Mouse (Mus musculus): ENCODE measurements around the gene Uba52. TPM values are rescaled to one million over a fixed set of nuclear protein-coding genes. Genes with fewer than 3 reads are reported as not detected.

The Uba52 gene
- polyA plus RNA-seq, 1 experiment from 2014 or later = 1,091 TPM

GRCm38 (mm10) chr8:70493692-70494415 is 16.7 kb downstream of the Uba52 start:
- Histone ChIP-seq H3K4me1 (ENCODE audit: control insufficient read depth, insufficient read depth, low read length) (peaks cover 41% of the 10 kb centered on the region), H3K4me3 (ENCODE audit: low read depth, low read length) (peak overlapping the region; percentile 56), H3K9ac (ENCODE audit: low read depth, low read length) (peak overlapping the region; percentile 71), H3K36me3 (ENCODE audit: control insufficient read depth, insufficient read depth, low read length) (no peaks in the 10 kb centered on the region), H3K27ac (replicated peaks; ENCODE audit: low read depth, low read length) (peak overlapping the region; percentile 77), H3K27me3 (replicated peaks; ENCODE audit: control insufficient read depth, insufficient read depth, low read length) (peaks cover 78% of the 10 kb centered on the region), H3K4me2 (ENCODE audit: low read depth, low read length) (peak overlapping the region; percentile 81), H3K9me3 (ENCODE audit: control insufficient read depth, low read length) (no peaks in the 10 kb centered on the region)
- 0% methylated on average over 27 of the region's 47 CpGs for WGBS
- no peak for DNase-seq (ENCODE audit: low spot score)
- ATAC-seq (ENCODE audit: low read depth) = no peak

GRCm38 (mm10) chr8:70492664-70493640 is 17.6 kb downstream of the Uba52 start, which contains the start of gene Crlf1:
Crlf1 (plus strand) TSS chr8:70493158.
- no peaks in the 10 kb centered on the region for H3K9me3 ChIP-seq (ENCODE audit: control insufficient read depth, low read length)
- DNase-seq (ENCODE audit: low spot score) (no peak), ATAC-seq (ENCODE audit: low read depth) (peak; percentile 30)
- H3K4me1 ChIP-seq (ENCODE audit: control insufficient read depth, insufficient read depth, low read length) = peaks cover 50% of the 10 kb centered on the region
- no peaks in the 10 kb centered on the region for H3K36me3 ChIP-seq (ENCODE audit: control insufficient read depth, insufficient read depth, low read length)
- peak within 1 kb of the TSS; percentile 77 for H3K27ac ChIP-seq (replicated peaks; ENCODE audit: low read depth, low read length)
- peak within 1 kb of the TSS; percentile 81 for H3K4me2 ChIP-seq (ENCODE audit: low read depth, low read length)
- 0% methylated on average over 22 of the region's 93 CpGs for WGBS
- peak within 1 kb of the TSS; percentile 56 for H3K4me3 ChIP-seq (ENCODE audit: low read depth, low read length)
- H3K27me3 ChIP-seq (replicated peaks; ENCODE audit: control insufficient read depth, insufficient read depth, low read length) = peaks cover 81% of the 10 kb centered on the region
- H3K9ac ChIP-seq (ENCODE audit: low read depth, low read length) = peak within 1 kb of the TSS; percentile 71

GRCm38 (mm10) chr8:70490880-70491495 is 19.6 kb downstream of the Uba52 start:
- DNase-seq (ENCODE audit: low spot score) (no peak), ATAC-seq (ENCODE audit: low read depth) (no peak)
- Histone ChIP-seq H3K27ac (replicated peaks; ENCODE audit: low read depth, low read length) (peak overlapping the region; percentile 1; the same call in 1 of the 2 replicates), H3K4me2 (ENCODE audit: low read depth, low read length) (peak overlapping the region; percentile 81; the same call in 1 of the 2 replicates), H3K9ac (ENCODE audit: low read depth, low read length) (no peak overlapping the region), H3K9me3 (ENCODE audit: control insufficient read depth, low read length) (no peaks in the 10 kb centered on the region), H3K4me3 (ENCODE audit: low read depth, low read length) (0 out of 2 replicates have a peak overlapping the region, but pooled peaks have one; percentile 56), H3K27me3 (replicated peaks; ENCODE audit: control insufficient read depth, insufficient read depth, low read length) (peaks cover 96% of the 10 kb centered on the region), H3K36me3 (ENCODE audit: control insufficient read depth, insufficient read depth, low read length) (no peaks in the 10 kb centered on the region), H3K4me1 (ENCODE audit: control insufficient read depth, insufficient read depth, low read length) (peaks cover 57% of the 10 kb centered on the region)
- WGBS = 4% methylated on average over 20 of the region's 20 CpGs

- Histone ChIP-seq H3K27ac (replicated peaks; ENCODE audit: low read depth, low read length) (0 out of 2 replicates have a peak overlapping the region, but pooled peaks have one; percentile 1), H3K36me3 (ENCODE audit: control insufficient read depth, insufficient read depth, low read length) (no peaks in the 10 kb centered on the region), H3K4me2 (ENCODE audit: low read depth, low read length) (no peak overlapping the region; the same call in 1 of the 2 replicates), H3K9ac (ENCODE audit: low read depth, low read length) (no peak overlapping the region; the same call in 1 of the 2 replicates), H3K4me3 (ENCODE audit: low read depth, low read length) (peak overlapping the region; percentile 33; the same call in 1 of the 2 replicates), H3K4me1 (ENCODE audit: control insufficient read depth, insufficient read depth, low read length) (peaks cover 52% of the 10 kb centered on the region), H3K9me3 (ENCODE audit: control insufficient read depth, low read length) (no peaks in the 10 kb centered on the region), H3K27me3 (replicated peaks; ENCODE audit: control insufficient read depth, insufficient read depth, low read length) (peaks cover 95% of the 10 kb centered on the region)
- ATAC-seq (ENCODE audit: low read depth) (no peak), DNase-seq (ENCODE audit: low spot score) (no peak)
- 26% methylated on average over 9 of the region's 10 CpGs for WGBS
Observed at GRCm38 (mm10) chr8:70490061-70490879, 20.3 kb downstream of the Uba52 start.

GRCm38 (mm10) chr8:70489576-70489975 is 21.0 kb downstream of the Uba52 start:
- H3K27ac ChIP-seq (replicated peaks; ENCODE audit: low read depth, low read length) = no peak overlapping the region
- H3K4me2 ChIP-seq (ENCODE audit: low read depth, low read length) = peak overlapping the region; percentile 69
- DNase-seq (ENCODE audit: low spot score) (no peak), ATAC-seq (ENCODE audit: low read depth) (no peak)
- no peaks in the 10 kb centered on the region for H3K9me3 ChIP-seq (ENCODE audit: control insufficient read depth, low read length)
- H3K36me3 ChIP-seq (ENCODE audit: control insufficient read depth, insufficient read depth, low read length) = no peaks in the 10 kb centered on the region
- H3K9ac ChIP-seq (ENCODE audit: low read depth, low read length) = peak overlapping the region; percentile 52
- H3K4me1 ChIP-seq (ENCODE audit: control insufficient read depth, insufficient read depth, low read length) = peaks cover 50% of the 10 kb centered on the region
- 2% methylated on average over 9 of the region's 41 CpGs for WGBS
- peaks cover 88% of the 10 kb centered on the region for H3K27me3 ChIP-seq (replicated peaks; ENCODE audit: control insufficient read depth, insufficient read depth, low read length)
- H3K4me3 ChIP-seq (ENCODE audit: low read depth, low read length) = peak overlapping the region; percentile 33

GRCm38 (mm10) chr8:70488931-70489470 is 21.6 kb downstream of the Uba52 start:
- Histone ChIP-seq H3K36me3 (ENCODE audit: control insufficient read depth, insufficient read depth, low read length) (no peaks in the 10 kb centered on the region), H3K4me3 (ENCODE audit: low read depth, low read length) (peak overlapping the region; percentile 33), H3K27ac (replicated peaks; ENCODE audit: low read depth, low read length) (no peak overlapping the region; the same call in 1 of the 2 replicates), H3K9ac (ENCODE audit: low read depth, low read length) (peak overlapping the region; percentile 52), H3K4me1 (ENCODE audit: control insufficient read depth, insufficient read depth, low read length) (peaks cover 50% of the 10 kb centered on the region), H3K9me3 (ENCODE audit: control insufficient read depth, low read length) (no peaks in the 10 kb centered on the region), H3K4me2 (ENCODE audit: low read depth, low read length) (peak overlapping the region; percentile 69), H3K27me3 (replicated peaks; ENCODE audit: control insufficient read depth, insufficient read depth, low read length) (peaks cover 83% of the 10 kb centered on the region)
- ATAC-seq (ENCODE audit: low read depth) = no peak
- WGBS = 4% methylated on average over 13 of the region's 14 CpGs
- DNase-seq (ENCODE audit: low spot score) = no peak

GRCm38 (mm10) chr8:70487993-70488796 is 22.4 kb downstream of the Uba52 start:
- H3K4me3 ChIP-seq (ENCODE audit: low read depth, low read length) = peak overlapping the region; percentile 33
- H3K27ac ChIP-seq (replicated peaks; ENCODE audit: low read depth, low read length) = no peak overlapping the region; the same call in 1 of the 2 replicates
- DNase-seq (ENCODE audit: low spot score) (no peak), ATAC-seq (ENCODE audit: low read depth) (no peak)
- no peaks in the 10 kb centered on the region for H3K36me3 ChIP-seq (ENCODE audit: control insufficient read depth, insufficient read depth, low read length)
- 5% methylated on average over 41 of the region's 55 CpGs for WGBS
- peaks cover 50% of the 10 kb centered on the region for H3K4me1 ChIP-seq (ENCODE audit: control insufficient read depth, insufficient read depth, low read length)
- peak overlapping the region; percentile 69 for H3K4me2 ChIP-seq (ENCODE audit: low read depth, low read length)
- peaks cover 75% of the 10 kb centered on the region for H3K27me3 ChIP-seq (replicated peaks; ENCODE audit: control insufficient read depth, insufficient read depth, low read length)
- 0 out of 2 replicates have a peak overlapping the region, but pooled peaks have one; percentile 31 for H3K9ac ChIP-seq (ENCODE audit: low read depth, low read length)
- no peaks in the 10 kb centered on the region for H3K9me3 ChIP-seq (ENCODE audit: control insufficient read depth, low read length)
